Mouse (Mus musculus): ENCODE measurements around the gene Gm10638.

The Gm10638 gene

DNA sequence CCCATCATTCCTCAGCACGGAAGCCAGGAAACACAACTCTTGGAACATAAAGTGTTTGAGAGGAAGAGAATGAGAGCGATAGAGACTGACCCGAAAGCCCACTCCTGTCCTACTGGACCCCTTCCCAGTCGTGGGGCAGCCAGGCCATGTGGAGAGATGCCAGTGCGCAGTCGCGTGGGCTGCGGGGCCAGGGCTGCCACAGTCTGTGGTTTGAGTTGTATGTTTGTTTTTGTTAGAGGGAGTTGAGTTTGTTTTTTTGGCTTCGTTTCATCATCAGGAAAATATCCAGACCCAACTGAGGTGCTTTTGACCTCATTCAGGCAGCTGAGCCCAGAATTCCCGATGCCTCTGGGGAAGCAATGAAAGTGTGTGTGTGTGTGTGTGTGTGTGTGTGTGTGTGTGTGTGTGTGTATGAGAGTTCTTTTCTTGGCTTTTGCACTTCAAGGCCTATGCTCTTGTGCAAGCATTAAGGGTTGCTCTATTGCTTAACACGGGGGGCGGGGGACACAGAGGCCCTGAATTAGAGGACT, 42.5 kb downstream of the Gm10638 start:
- peak; percentile 23 for DNase-seq (ENCODE audit: low spot score)

DNA sequence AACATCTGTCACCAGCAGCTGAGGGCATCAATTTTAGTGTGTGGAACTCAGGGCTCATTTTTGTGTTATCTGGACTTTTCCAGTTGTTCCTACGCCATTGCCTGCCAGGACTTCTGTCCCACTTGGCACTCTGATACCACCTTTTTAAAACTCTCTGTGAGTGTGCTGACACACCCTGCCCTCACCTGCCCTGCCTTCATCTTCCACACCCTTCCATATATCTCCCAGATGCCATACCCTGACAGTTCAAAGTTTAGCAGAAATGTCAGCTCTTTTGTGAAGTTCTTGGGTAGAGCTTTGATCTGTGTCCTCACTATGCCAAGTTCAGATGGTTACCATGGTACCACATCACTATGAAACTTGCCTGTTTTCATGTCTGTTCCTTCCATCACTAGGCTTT, 44.1 kb downstream of the Gm10638 start:
- DNase-seq (ENCODE audit: low spot score) = no peak

DNA sequence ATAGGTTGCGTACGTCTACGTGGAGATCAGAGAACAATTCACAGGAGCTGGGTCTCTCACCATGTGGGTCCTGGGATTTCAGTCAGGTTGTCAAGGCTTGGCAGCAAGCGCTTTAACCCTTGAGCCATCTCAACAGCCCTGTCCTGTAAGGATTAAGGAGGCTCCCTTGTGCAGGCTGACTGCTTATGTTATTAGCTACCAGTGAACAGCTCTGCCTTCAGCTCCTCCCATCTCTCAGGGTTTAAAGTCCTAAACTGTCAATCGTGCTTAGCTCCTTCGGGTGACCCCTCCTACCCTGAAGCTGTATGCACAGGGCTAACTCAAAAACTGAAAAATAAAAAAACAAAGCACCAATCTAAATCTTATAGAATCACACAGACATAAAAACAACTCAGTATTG, 46.0 kb downstream of the Gm10638 start:
- DNase-seq (ENCODE audit: low spot score) = no peak

DNA sequence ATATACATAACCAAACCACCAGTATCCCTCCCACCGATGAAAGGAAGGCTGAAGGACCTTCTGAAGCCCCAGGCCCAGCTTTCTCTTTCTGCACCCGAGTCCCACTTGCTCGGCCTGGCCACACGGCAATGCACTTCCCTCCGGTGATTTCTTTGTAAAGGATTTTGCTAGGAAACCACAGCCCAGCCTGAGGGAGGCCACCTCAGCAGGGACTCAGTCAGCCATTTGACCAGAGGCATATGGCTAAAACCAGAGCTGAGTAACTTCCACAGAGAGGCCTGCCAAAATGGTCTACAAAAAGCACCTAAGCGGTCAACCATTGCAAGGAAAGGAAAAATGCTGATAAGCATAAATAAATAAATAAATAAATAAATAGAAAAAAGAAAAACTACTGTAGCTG, 49.2 kb downstream of the Gm10638 start:
- DNase-seq (ENCODE audit: low spot score) = no peak

Data from lung, postnatal 25 days (tissue).